Mouse (Mus musculus) brain, embryonic 14.5 days (tissue): ENCODE results near the gene Dock8.

ENCODE experiments used
- CTCF ChIP-seq: fragments of 200-500 bp; IDR thresholded peaks from 2 replicates; pipeline ENCODE4 v1.5.1; 2012; ENCODE audit warnings: inconsistent platforms, mild to moderate bottlenecking, moderate library complexity, borderline replicate concordance; ENCODE audit not compliant: insufficient read depth, insufficient read length; ENCODE audit errors: extremely low read depth
- POLR2A ChIP-seq: fragments of 200-500 bp; IDR thresholded peaks from 2 replicates; pipeline ENCODE4 v1.6.1; 2012; ENCODE audit warnings: mild to moderate bottlenecking, inconsistent platforms, borderline replicate concordance; ENCODE audit not compliant: poor library complexity, insufficient read depth, insufficient read length, severe bottlenecking; ENCODE audit errors: extremely low read depth

GRCm38 (mm10) chr19:24972701-24973390, 26.5 kb upstream of the Dock8 start:
- no peak for TF ChIP-seq CTCF
- TF ChIP-seq POLR2A, result no peak
